Mouse (Mus musculus) gastrocnemius, postnatal 36 days (tissue): ENCODE measurements around the gene Cdrt4. TPM values are rescaled to one million over a fixed set of nuclear protein-coding genes. Genes with fewer than 3 reads are reported as not detected.

ENCODE experiments used
- DNase-seq, 2 experiments: peaks; one replicate each; pipeline ENCODE4 v3.0.0; 2022
- intact Hi-C: fragments of 180-260 bp; cut with DNase I; formaldehyde crosslinking; loops from one replicate; pipeline ENCODE4 v1.15.1; 2025
- long read RNA-seq, 2 experiments: library from polyadenylated mRNA; stranded (forward); transcript quantifications; one replicate each; pipeline ENCODE4 v2.0.0; 2021
- total RNA-seq, 2 experiments: library from RNA; stranded (reverse); gene quantifications; 2 replicates each; pipeline ENCODE4 v1.2.3; 2021

Cdrt4 gene
- not detected for total RNA-seq
- long read RNA-seq, experiment 1: 0 reads
- long read RNA-seq, experiment 2: 0 reads

- intact Hi-C loops: no loop called here
- no peak for DNase-seq
Observed at GRCm38 (mm10) chr11:62951012-62951411, at the start of gene Cdrt4. TSS of gene Cdrt4 (plus strand) at chr11:62951193.

- DNase-seq: peak in 1 of 2 experiments; percentile 35
- intact Hi-C loops: no loop called here
Observed at GRCm38 (mm10) chr11:62901699-62902323, 49.2 kb upstream of the Cdrt4 start.

- DNase-seq: no peak
- intact Hi-C loops: no loop called here
Observed at GRCm38 (mm10) chr11:62903871-62904495, 47.0 kb upstream of the Cdrt4 start.

- intact Hi-C loops: no loop called here
- DNase-seq: no peak
Observed at GRCm38 (mm10) chr11:62909720-62910306, 41.2 kb upstream of the Cdrt4 start.

GRCm38 (mm10) chr11:62911362-62911761 lies 39.6 kb upstream of the Cdrt4 start:
- intact Hi-C loops: no loop called here
- no peak for DNase-seq

- no peak for DNase-seq
- intact Hi-C loops: no loop called here
Observed at GRCm38 (mm10) chr11:62913141-62913540, 37.9 kb upstream of the Cdrt4 start.

GRCm38 (mm10) chr11:62914532-62914931 lies 36.5 kb upstream of the Cdrt4 start:
- intact Hi-C loops: no loop called here
- no peak for DNase-seq

- intact Hi-C loops: no loop called here
- no peak for DNase-seq
Observed at GRCm38 (mm10) chr11:62915486-62915885, 35.5 kb upstream of the Cdrt4 start.

GRCm38 (mm10) chr11:62916765-62917164 lies 34.2 kb upstream of the Cdrt4 start:
- no peak for DNase-seq
- intact Hi-C loops: no loop called here

- intact Hi-C loops: loop anchor here (2.0 to 5.0 kb wide), 3 partner anchors 57 to 245 kb away; no protein-coding TSS in a partner anchor
- no peak for DNase-seq
Observed at GRCm38 (mm10) chr11:62919946-62920742, 30.8 kb upstream of the Cdrt4 start.

GRCm38 (mm10) chr11:62920743-62921050 lies 30.3 kb upstream of the Cdrt4 start:
- no peak for DNase-seq
- intact Hi-C loops: loop anchor here (1.0 to 5.0 kb wide), 4 partner anchors 57 to 244 kb away; no protein-coding TSS in a partner anchor

- peak; percentile 92 to 94 for DNase-seq
- intact Hi-C loops: loop anchor here (1.0 to 5.0 kb wide), 4 partner anchors 56 to 243 kb away; no protein-coding TSS in a partner anchor
Observed at GRCm38 (mm10) chr11:62921052-62921977, 29.7 kb upstream of the Cdrt4 start.

GRCm38 (mm10) chr11:62924091-62924761 lies 26.8 kb upstream of the Cdrt4 start:
- DNase-seq: peak in 1 of 2 experiments; percentile 25
- intact Hi-C loops: loop anchor here (5.0 kb wide), 2 partner anchors 53 to 78 kb away; no protein-coding TSS in a partner anchor

GRCm38 (mm10) chr11:62929799-62930198 lies 21.2 kb upstream of the Cdrt4 start:
- intact Hi-C loops: no loop called here
- DNase-seq: no peak

- intact Hi-C loops: no loop called here
- no peak for DNase-seq
Observed at GRCm38 (mm10) chr11:62930574-62930973, 20.4 kb upstream of the Cdrt4 start.

GRCm38 (mm10) chr11:62931141-62931540 lies 19.9 kb upstream of the Cdrt4 start:
- DNase-seq: no peak
- intact Hi-C loops: no loop called here

GRCm38 (mm10) chr11:62933099-62933498 lies 17.9 kb upstream of the Cdrt4 start:
- DNase-seq: no peak
- intact Hi-C loops: no loop called here

GRCm38 (mm10) chr11:62934795-62935514 lies 16.0 kb upstream of the Cdrt4 start:
- intact Hi-C loops: no loop called here
- peak in 1 of 2 experiments; percentile 28 for DNase-seq

GRCm38 (mm10) chr11:62937986-62938385 lies 13.0 kb upstream of the Cdrt4 start:
- intact Hi-C loops: no loop called here
- no peak for DNase-seq
